Mouse (Mus musculus) embryo, embryonic 10.5 days (tissue): ENCODE measurements around the gene Mypn.

Experiments used
- DNase-seq: peaks from one replicate; pipeline ENCODE4 v3.0.0-alpha.2; 2015; ENCODE audit warnings: low spot score

Gene Mypn

GRCm38 (mm10) chr10:63199008-63199407 is 4.7 kb downstream of the Mypn start:
- DNase-seq: no peak

DNA sequence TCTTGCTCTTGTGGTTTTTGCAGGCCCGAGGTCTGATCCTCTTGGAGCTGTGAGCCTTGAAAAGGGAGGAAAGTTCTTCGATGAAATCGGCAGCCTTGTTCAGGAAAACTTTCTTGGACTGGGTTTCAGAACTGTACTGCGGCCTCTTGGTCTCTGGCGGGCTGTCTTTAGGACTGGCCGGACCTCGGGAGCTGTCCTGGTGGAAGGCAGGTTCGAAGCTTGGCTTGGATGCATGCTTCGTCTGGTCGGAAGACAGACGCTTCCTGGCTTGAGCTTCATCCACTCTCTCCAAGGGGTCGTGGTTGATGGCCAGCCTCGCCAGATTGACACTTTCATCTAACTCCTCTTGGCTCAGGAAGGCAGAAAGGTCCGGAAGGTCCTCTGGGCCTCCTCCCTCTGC is 11.0 kb downstream of the Mypn start:
- DNase-seq: no peak

GRCm38 (mm10) chr10:63192276-63192675 is 11.5 kb downstream of the Mypn start:
- no peak for DNase-seq

GRCm38 (mm10) chr10:63184451-63184850 is 19.3 kb downstream of the Mypn start:
- DNase-seq: no peak

DNA sequence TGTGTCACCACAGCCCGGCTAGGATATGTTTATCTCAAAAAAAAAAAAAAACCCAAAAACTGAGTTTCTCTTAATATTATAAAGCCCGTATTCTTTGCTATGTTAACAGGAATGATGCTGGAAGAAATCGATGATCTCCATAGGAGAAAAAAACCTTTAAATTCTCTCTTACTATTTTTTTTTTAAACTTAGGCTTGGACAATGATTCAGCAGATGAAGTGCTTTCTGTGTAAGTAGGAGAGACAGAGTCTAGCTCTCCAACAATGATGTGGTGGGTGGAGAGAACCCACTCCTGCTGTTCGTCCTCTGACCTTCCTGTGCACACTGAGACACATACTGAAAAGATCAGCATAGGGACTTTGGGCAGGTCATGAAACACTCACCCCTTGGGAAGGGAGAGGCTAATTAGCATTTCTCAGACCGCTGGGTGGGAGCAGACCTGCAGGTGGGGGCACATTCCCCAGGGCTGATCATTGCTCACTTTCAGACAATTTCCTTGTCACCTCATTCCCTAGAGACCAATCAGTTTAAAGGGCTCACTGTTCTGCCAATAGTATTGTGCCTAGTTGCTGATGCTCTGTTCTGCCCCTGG is 21.5 kb downstream of the Mypn start:
- no peak for DNase-seq

DNA sequence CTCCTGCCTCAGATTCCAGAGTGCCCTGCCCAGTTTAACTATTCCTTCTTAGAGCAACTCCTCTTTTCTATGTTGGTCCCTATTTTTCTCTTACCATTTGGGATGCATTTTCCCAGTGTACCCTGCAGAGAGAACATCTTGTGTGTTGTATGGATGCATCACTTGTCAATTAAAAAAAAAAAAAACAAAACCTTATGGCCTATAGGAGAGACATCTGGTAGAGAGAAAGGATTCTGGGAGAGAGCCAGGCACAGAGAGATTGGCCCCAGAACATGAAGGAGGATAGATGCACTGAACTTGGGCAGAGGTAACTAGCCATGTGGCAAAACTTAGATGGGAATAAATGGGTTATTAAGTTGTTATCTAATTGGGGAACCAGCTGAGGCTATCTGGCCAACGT is 22.6 kb downstream of the Mypn start:
- no peak for DNase-seq

- DNase-seq: no peak
These were observed 24.2 kb downstream of the Mypn start for GRCm38 (mm10) chr10:63179524-63179923.

- DNase-seq: no peak
These were observed 25.4 kb downstream of the Mypn start for GRCm38 (mm10) chr10:63178318-63178717.

DNA sequence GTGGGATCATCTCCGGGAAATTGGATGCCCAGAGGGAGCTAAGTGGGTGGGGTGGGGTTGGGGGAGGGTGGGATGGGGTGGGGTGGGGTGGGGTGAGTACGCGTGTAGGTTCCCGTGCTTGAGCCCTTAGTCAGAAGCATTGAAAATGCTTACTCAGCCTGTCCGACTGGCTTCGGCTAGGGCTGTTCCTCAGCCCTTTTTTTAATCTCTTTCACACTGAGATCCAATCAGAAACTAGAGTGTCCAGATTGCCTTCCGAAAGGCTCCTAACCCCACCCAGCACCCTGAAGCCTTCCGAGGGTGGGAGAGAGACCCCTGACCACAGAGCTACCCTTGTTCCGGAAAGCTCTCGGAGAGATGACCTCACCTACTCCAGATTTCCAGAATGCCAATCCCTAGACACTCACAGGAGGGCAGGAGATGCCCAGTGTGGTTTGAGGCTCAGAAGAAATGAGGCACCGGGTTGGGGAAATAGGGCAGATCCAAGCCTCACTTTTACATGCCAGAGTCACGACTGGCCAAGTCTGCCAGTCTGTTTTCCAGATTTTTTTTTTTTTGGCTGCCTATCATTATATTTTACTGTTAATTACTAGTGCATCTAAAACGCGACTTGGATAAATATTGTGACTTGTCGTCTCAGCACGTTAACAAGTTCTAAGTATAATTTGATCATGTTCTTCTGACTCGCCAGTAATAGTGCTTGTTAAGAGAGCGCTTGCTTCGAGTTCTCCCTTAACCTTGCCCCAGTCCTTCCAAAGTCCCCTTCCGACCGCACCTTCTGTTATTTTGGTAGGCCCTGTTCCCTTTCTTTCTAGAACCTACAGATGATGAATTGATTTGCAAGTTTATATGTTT is 26.2 kb downstream of the Mypn start:
- no peak for DNase-seq

- DNase-seq: no peak
These were observed 27.3 kb downstream of the Mypn start for GRCm38 (mm10) chr10:63176471-63176931.

- DNase-seq: no peak
These were observed 31.7 kb downstream of the Mypn start for GRCm38 (mm10) chr10:63172089-63172488.

- DNase-seq: no peak
These were observed 34.2 kb downstream of the Mypn start for GRCm38 (mm10) chr10:63169503-63169902.

- no peak for DNase-seq
These were observed 35.6 kb downstream of the Mypn start for GRCm38 (mm10) chr10:63168124-63168523.

- DNase-seq: no peak
These were observed 36.3 kb downstream of the Mypn start for GRCm38 (mm10) chr10:63167241-63167995.

DNA sequence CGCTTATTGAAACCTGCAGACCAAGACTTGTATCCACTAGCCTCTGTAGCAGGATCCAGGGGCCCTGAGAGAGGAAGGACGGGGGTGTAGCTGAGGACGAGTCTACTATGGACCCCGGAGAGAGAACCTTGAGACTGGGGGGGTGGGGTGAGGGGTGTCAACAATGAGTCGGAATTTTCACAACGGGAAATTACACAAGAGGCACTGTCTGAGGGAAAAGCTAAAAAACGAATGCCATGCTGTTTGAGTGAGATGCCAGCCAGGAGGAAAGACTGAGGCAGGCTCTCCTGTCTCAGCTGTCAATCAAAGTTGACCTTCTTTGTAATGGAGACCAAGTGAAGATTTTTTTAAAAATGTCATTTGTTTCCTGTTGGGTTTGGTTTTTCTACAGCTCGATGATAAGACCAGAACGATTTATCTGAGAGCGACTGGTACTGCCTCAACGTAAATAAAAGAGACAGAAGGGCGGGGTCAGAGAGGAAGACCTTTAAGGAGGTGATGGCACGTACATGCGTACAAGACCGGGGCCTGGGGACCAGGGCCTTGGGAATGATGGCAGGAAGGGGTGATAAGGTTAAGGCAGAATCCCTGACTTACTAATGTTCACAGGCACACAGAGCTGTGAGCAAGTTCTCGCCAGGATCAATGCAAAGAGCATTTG is 37.9 kb downstream of the Mypn start:
- DNase-seq: no peak

DNA sequence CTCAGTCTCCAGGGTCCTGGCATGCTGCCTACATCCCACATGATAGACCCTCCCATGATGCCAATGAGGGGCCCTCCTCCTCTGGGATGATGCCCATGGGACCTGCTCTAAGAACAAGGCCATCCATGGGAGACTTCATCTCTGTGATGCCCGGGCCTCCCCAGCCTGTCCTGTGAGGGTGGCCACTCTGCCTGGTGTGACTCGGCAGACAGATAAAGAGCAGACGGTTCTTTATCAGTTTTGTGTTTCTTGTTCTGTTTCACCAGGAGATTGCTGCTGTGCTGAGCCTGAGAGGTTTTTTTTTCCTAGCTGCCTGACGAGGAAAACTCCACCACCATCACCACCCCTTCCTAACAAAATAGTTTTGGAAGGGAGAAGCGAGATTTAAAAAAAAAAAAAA is 42.5 kb downstream of the Mypn start:
- DNase-seq: no peak

- DNase-seq: no peak
These were observed 43.1 kb downstream of the Mypn start for GRCm38 (mm10) chr10:63160671-63161070.

- no peak for DNase-seq
These were observed 45.6 kb downstream of the Mypn start for GRCm38 (mm10) chr10:63158191-63158590.

DNA sequence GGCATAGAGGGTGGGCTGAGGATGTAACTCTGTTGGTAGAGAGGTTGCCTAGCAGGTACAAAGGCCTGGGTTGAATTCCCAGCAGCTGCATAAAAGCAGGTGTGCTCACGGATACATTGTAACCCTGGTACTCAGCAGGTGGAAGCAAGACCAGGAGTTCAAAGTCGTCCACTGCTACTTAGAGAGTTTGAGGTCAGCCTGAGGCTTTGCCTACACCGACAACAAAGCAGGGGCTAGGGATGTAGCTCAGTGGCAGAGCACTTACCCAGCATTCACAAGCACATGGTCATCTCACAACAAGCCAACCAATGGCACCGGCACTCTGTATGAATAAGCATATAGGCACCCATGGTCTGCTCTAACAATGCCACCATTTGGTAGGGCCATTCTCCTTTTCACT is 46.3 kb downstream of the Mypn start:
- DNase-seq: no peak

GRCm38 (mm10) chr10:63156919-63157318 is 46.8 kb downstream of the Mypn start:
- no peak for DNase-seq

- no peak for DNase-seq
These were observed 47.4 kb downstream of the Mypn start for GRCm38 (mm10) chr10:63156351-63156750.

DNA sequence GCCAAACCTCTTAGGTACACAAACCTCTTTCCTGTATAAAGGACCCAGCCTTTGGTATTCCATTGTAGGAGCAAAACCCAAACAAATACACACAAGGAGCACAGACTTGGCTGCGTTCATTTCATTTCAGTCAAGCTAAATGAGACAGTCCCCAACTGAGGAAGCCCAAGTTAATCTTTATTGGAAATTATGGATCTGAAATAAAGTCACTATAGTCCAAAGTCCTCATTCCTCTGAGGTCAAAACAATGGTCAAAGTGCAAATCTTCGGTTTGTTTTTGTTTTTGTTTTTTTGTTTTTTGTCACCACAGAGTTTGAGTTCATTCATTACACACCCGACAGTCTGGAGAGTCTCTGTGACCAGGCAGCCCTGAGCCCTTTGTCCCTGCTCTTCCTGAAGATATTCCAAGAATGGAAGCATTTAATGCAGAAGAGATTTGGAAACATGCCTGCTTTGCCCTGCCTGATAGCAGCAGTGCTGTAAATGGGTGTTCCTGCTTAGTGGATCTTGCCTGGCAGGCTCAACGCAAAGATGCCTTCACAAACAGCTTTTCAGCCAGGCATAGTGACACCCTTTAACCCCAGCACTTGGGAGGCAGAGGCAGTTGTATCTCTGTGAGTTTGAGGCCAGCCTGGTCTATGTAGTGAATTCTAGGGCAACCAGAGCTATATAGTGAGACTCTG is 47.9 kb downstream of the Mypn start:
- DNase-seq: no peak
